Mouse (Mus musculus): ENCODE measurements around the gene Dnaja4. TPM values are rescaled to one million over a fixed set of nuclear protein-coding genes. Genes with fewer than 3 reads are reported as not detected.
A peak's percentile ranks its signal among the peaks of the same experiment; 100 is the strongest.

Gene Dnaja4
- polyA plus RNA-seq (2015; fragmentation: Nextera tagmentation; extraction: Ambion mirVana), result 4.8 and 7.2 TPM in 2 replicates

GRCm38 (mm10) chr9:54698318-54699086 lies at the start of gene Dnaja4:
Gene Dnaja4, plus strand, starts transcription at chr9:54698873.
- no peaks in the 10 kb centered on the region for H3K36me3 ChIP-seq
- H3K9me3 ChIP-seq, result no peaks in the 10 kb centered on the region
- H3K9ac ChIP-seq, result peak within 1 kb of the TSS; percentile 85
- WGBS, result 74% methylated on average over 17 of the region's 17 CpGs
- no peak within 1 kb of the TSS for H3K27ac ChIP-seq
- H3K4me3 ChIP-seq, result peak within 1 kb of the TSS; percentile 65
- peak; percentile 43; the same call in 1 of the 2 replicates for ATAC-seq (ENCODE audit: low FRiP score)
- H3K4me1 ChIP-seq (replicated peaks), result peaks cover 14% of the 10 kb centered on the region
- peak within 1 kb of the TSS; percentile 86 for H3K4me2 ChIP-seq
- H3K27me3 ChIP-seq, result peaks cover 67% of the 10 kb centered on the region

- Histone ChIP-seq H3K36me3 (no peaks in the 10 kb centered on the region), H3K4me2 (no peak overlapping the region), H3K27ac (no peak overlapping the region), H3K9me3 (no peaks in the 10 kb centered on the region), H3K4me1 (replicated peaks) (no peaks in the 10 kb centered on the region), H3K4me3 (no peak overlapping the region), H3K27me3 (no peaks in the 10 kb centered on the region), H3K9ac (no peak overlapping the region)
- 94% methylated on average over 1 of the region's 1 CpGs for WGBS
- no peak for ATAC-seq (ENCODE audit: low FRiP score)
These were observed 49.3 kb upstream of the Dnaja4 start for GRCm38 (mm10) chr9:54649360-54649759.

GRCm38 (mm10) chr9:54652778-54653177 lies 45.9 kb upstream of the Dnaja4 start:
- no peaks in the 10 kb centered on the region for H3K27me3 ChIP-seq
- 85% methylated on average over 2 of the region's 2 CpGs for WGBS
- H3K9me3 ChIP-seq, result no peaks in the 10 kb centered on the region

GRCm38 (mm10) chr9:54655846-54656245 lies 42.8 kb upstream of the Dnaja4 start:
- WGBS, result 69% methylated on average over 2 of the region's 2 CpGs
- Histone ChIP-seq H3K4me2 (no peak overlapping the region), H3K36me3 (no peaks in the 10 kb centered on the region), H3K9ac (no peak overlapping the region), H3K4me3 (no peak overlapping the region), H3K27me3 (no peaks in the 10 kb centered on the region), H3K9me3 (no peaks in the 10 kb centered on the region), H3K27ac (no peak overlapping the region), H3K4me1 (replicated peaks) (no peaks in the 10 kb centered on the region)
- ATAC-seq (ENCODE audit: low FRiP score), result no peak

More at GRCm38 (mm10) chr9:54652778-54653177, 45.9 kb upstream of the Dnaja4 start:
- Histone ChIP-seq H3K27ac (no peak overlapping the region), H3K36me3 (no peaks in the 10 kb centered on the region), H3K4me1 (replicated peaks) (no peaks in the 10 kb centered on the region), H3K9ac (no peak overlapping the region), H3K4me2 (no peak overlapping the region), H3K4me3 (no peak overlapping the region)
- ATAC-seq (ENCODE audit: low FRiP score), result no peak

- H3K4me3 ChIP-seq, result no peak overlapping the region
- no peak for ATAC-seq (ENCODE audit: low FRiP score)
- H3K27me3 ChIP-seq, result no peaks in the 10 kb centered on the region
- H3K36me3 ChIP-seq, result no peaks in the 10 kb centered on the region
- no peak overlapping the region for H3K4me2 ChIP-seq
- H3K9me3 ChIP-seq, result no peaks in the 10 kb centered on the region
- no peak overlapping the region for H3K27ac ChIP-seq
- WGBS, result 81% methylated on average over 6 of the region's 6 CpGs
- peaks cover 4% of the 10 kb centered on the region for H3K4me1 ChIP-seq (replicated peaks)
- no peak overlapping the region for H3K9ac ChIP-seq
These were observed 42.3 kb upstream of the Dnaja4 start for GRCm38 (mm10) chr9:54656402-54656801.

GRCm38 (mm10) chr9:54658773-54659172 lies 39.9 kb upstream of the Dnaja4 start:
- Histone ChIP-seq H3K4me1 (replicated peaks) (peaks cover 16% of the 10 kb centered on the region), H3K36me3 (no peaks in the 10 kb centered on the region), H3K4me3 (no peak overlapping the region), H3K9me3 (no peaks in the 10 kb centered on the region), H3K27ac (no peak overlapping the region), H3K27me3 (no peaks in the 10 kb centered on the region), H3K9ac (no peak overlapping the region), H3K4me2 (no peak overlapping the region)
- no peak for ATAC-seq (ENCODE audit: low FRiP score)
- 92% methylated on average over 6 of the region's 6 CpGs for WGBS

- Histone ChIP-seq H3K4me1 (replicated peaks) (peaks cover 16% of the 10 kb centered on the region), H3K36me3 (no peaks in the 10 kb centered on the region), H3K4me2 (peak within 1 kb of the TSS; percentile 31), H3K9ac (peak within 1 kb of the TSS; percentile 35; the same call in 1 of the 2 replicates), H3K27me3 (no peaks in the 10 kb centered on the region), H3K9me3 (no peaks in the 10 kb centered on the region), H3K27ac (peak within 1 kb of the TSS; percentile 55), H3K4me3 (no peak within 1 kb of the TSS)
- 0 out of 2 replicates have a peak, but pooled peaks have one; percentile 49 for ATAC-seq (ENCODE audit: low FRiP score)
- WGBS, result 5% methylated on average over 10 of the region's 10 CpGs
These were observed 36.9 kb upstream of the Dnaja4 start, which contains the start of gene Acsbg1 for GRCm38 (mm10) chr9:54661605-54662377. Gene Acsbg1, minus strand, starts transcription at chr9:54661870.

GRCm38 (mm10) chr9:54664358-54664757 lies 34.3 kb upstream of the Dnaja4 start:
- H3K9ac ChIP-seq, result no peak overlapping the region
- no peaks in the 10 kb centered on the region for H3K9me3 ChIP-seq
- H3K36me3 ChIP-seq, result no peaks in the 10 kb centered on the region
- peaks cover 16% of the 10 kb centered on the region for H3K4me1 ChIP-seq (replicated peaks)
- no peak overlapping the region for H3K27ac ChIP-seq
- 80% methylated on average over 9 of the region's 9 CpGs for WGBS
- no peak overlapping the region for H3K4me2 ChIP-seq
- ATAC-seq (ENCODE audit: low FRiP score), result no peak
- H3K4me3 ChIP-seq, result no peak overlapping the region
- no peaks in the 10 kb centered on the region for H3K27me3 ChIP-seq

GRCm38 (mm10) chr9:54666116-54666515 lies 32.6 kb upstream of the Dnaja4 start:
- H3K4me2 ChIP-seq, result no peak overlapping the region
- no peak overlapping the region for H3K27ac ChIP-seq
- ATAC-seq (ENCODE audit: low FRiP score), result no peak
- peaks cover 15% of the 10 kb centered on the region for H3K4me1 ChIP-seq (replicated peaks)
- no peak overlapping the region for H3K9ac ChIP-seq
- H3K9me3 ChIP-seq, result no peaks in the 10 kb centered on the region
- whole genome bisulfite sequencing, result 97% methylated on average over 3 of the region's 3 CpGs
- H3K4me3 ChIP-seq, result no peak overlapping the region
- no peaks in the 10 kb centered on the region for H3K36me3 ChIP-seq
- H3K27me3 ChIP-seq, result no peaks in the 10 kb centered on the region

- H3K36me3 ChIP-seq, result no peaks in the 10 kb centered on the region
- H3K27ac ChIP-seq, result no peak overlapping the region
- no peaks in the 10 kb centered on the region for H3K4me1 ChIP-seq (replicated peaks)
- ATAC-seq (ENCODE audit: low FRiP score), result no peak
- H3K4me2 ChIP-seq, result no peak overlapping the region
- 55% methylated on average over 4 of the region's 4 CpGs for WGBS
- H3K9me3 ChIP-seq, result no peaks in the 10 kb centered on the region
- H3K4me3 ChIP-seq, result no peak overlapping the region
- H3K27me3 ChIP-seq, result no peaks in the 10 kb centered on the region
- H3K9ac ChIP-seq, result no peak overlapping the region
These were observed 30.2 kb upstream of the Dnaja4 start for GRCm38 (mm10) chr9:54668455-54668854.

GRCm38 (mm10) chr9:54671962-54672361 lies 26.7 kb upstream of the Dnaja4 start:
- no peak overlapping the region for H3K4me2 ChIP-seq
- no peak overlapping the region for H3K9ac ChIP-seq
- peaks cover 2% of the 10 kb centered on the region; the same call in 1 of the 2 replicates for H3K27me3 ChIP-seq
- no peak for ATAC-seq (ENCODE audit: low FRiP score)
- no peak overlapping the region for H3K27ac ChIP-seq
- no peaks in the 10 kb centered on the region for H3K9me3 ChIP-seq
- no peak overlapping the region for H3K4me3 ChIP-seq
- 92% methylated on average over 3 of the region's 3 CpGs for WGBS
- no peaks in the 10 kb centered on the region for H3K36me3 ChIP-seq
- no peaks in the 10 kb centered on the region for H3K4me1 ChIP-seq (replicated peaks)

- ATAC-seq (ENCODE audit: low FRiP score), result no peak
- 88% methylated on average over 13 of the region's 13 CpGs for WGBS
- Histone ChIP-seq H3K27ac (no peak overlapping the region), H3K27me3 (peaks cover 9% of the 10 kb centered on the region; the same call in 1 of the 2 replicates), H3K36me3 (no peaks in the 10 kb centered on the region), H3K9me3 (no peaks in the 10 kb centered on the region), H3K9ac (no peak overlapping the region), H3K4me1 (replicated peaks) (no peaks in the 10 kb centered on the region), H3K4me2 (no peak overlapping the region), H3K4me3 (no peak overlapping the region)
These were observed 24.8 kb upstream of the Dnaja4 start for GRCm38 (mm10) chr9:54673887-54674286.

Measured in hindbrain, embryonic 13.5 days (tissue).